Mouse (Mus musculus): ENCODE measurements around the gene Cpt2. TPM values are rescaled to one million over a fixed set of nuclear protein-coding genes. Genes with fewer than 3 reads are reported as not detected.

Gene Cpt2
- polyA plus RNA-seq (2012; rRNA removed), result 229 and 270 TPM in 2 replicates

DNA sequence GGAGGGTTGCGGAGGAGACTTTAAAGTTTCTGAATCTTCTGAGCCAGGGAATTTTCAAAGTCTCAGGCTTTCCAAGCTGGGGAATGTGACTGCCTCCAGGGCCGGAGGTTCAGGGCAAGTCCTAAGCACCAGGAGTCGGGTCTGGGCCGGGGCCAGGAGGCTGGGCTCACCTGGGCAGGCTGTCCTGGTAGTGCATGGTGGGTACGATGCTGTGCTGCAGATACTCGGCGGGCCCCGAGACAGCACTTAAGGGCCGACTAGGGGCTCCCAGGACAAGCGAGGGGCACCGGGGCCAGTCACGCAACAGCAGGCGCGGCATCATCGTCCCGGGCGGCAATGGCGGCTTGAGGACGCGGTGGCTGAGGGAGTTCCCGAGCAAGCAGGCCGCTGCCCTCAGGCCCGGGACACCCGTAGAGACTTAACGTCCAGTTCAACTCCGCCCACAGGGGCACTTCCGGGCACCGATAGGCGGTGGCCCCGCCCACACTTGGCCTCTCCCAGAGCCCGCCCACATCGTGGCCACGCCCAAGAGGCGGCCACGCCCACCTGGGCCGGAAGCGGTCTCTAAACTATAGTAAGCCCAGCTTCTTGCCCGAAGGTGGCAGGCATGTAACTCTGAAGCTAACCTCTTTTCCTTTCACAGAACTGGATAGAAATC lies at the start of gene Cpt2:
Gene Cpt2 (minus strand): TSS at position 466 of the 658 bp plus-strand sequence.

DNA sequence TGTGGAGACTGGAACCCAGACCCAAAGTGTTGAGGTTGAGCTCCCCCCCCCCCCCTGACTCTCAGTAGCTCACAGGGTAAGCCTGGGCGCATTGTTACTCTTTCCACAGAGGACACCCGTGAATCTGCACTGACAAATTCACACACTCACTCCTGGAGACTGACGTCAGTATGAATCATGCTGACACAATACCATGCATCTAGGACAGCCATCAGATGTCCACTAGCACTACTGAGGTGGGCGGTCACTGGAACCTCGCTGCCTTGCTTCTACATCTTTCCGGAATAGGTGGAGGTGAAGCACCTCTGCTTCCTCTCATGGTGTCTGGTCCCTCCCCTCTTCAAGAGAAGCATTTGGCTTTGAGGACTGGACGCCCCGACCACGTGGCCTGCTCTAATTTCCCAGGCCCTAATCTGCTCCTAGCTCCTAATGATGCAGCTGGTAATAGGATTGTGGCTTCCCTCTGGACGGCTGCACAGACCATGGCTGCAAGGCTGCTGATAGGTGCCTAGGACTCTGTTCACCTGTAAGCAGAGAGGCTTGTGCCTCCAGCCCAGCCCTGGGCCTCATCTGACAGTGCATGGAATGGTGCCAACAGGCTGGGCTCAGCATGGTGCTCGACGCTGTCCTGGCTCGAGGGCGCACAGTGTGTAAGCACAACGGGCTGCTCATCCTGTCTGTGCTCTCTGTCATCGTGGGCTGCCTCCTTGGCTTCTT lies 44.7 kb upstream of the Cpt2 start, which contains the start of gene Slc1a7:
Gene Slc1a7 (plus strand): TSS at position 367 of the 717 bp plus-strand sequence.

DNA sequence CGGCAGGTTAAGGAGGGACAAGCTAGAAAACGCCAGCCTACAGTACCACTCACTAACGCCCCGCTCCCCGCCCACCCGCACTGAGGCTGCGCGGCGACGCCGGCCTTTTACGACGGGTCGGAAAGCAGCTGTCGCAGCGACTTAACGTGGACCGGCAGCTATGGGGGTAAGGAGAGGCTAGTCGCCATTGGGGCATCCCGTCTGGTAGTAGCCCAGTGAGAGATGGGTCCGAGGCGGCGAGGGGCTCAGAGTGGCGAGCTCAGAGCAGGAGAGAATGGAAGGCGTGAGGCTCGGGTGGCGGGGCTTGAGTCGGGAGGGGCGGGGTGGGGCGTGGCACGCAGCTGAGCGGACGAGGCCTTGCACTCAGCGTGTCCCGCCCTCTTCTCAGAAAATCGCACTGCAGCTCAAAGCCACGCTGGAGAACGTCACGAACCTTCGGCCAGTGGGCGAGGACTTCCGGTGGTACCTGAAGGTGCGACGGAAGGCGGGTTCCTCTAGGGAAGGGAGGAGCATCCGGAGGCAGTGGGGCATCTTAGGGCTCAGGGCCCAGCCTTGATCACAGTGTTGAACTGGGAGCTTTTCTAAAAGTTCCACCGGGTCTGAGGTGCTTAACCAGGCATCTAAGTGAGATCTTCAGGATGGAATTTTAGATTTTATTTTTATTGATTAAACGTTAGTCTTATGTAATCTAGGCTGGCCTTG lies 33.5 kb downstream of the Cpt2 start, which contains the start of gene 0610037L13Rik:
Gene 0610037L13Rik (plus strand): TSS at position 83 of the 702 bp plus-strand sequence.

DNA sequence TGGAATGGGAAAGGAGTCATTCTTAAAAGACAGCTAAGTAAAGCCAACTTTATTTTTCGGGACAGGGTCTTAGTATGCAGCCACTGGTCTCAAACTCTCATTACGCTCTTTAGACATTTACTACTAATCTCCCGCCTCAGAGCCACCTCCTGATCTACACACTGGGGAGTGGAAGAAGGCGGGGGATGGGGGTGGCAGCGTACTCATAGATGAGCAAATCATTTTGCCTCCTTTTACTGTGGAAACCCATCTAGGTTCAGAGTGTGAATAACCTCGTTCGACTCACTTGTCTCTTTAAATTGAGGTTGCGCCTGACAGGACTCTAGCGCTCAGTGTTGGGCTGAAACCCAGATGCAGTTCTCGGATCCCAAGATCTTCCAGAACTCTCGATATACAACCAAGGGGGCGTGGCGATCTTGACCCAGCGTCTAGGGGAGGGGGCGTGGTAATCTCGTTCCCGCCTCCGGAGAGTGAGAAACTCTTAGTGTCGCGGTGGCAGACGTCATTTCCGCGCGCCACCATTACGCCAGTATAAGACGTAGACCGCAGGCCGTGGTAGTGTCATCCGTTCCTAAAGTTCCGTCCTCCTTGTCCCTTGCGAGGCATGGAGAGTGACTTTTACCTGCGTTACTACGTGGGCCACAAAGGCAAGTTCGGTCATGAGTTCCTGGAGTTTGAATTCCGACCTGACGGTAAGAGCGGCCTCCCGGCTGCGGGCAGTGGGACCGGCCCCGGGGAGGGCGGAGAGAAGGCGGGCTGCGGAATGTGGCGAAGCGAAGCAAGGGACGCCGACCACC lies 44.0 kb downstream of the Cpt2 start, which contains the start of gene Magoh:
Gene Magoh (plus strand): TSS at position 502 of the 797 bp plus-strand sequence.

Other genes starting within 250 kb of the Cpt2 start
- gene Dmrtb1, start 239.4 kb downstream of the Cpt2 start, polyA plus RNA-seq (2012; rRNA removed), result not detected in 2 replicates
- 2.4 and 3.9 TPM in 2 replicates for gene Lrp8, start 121.3 kb downstream of the Cpt2 start, polyA plus RNA-seq (2012; rRNA removed)
- 7.4 and 11.0 TPM in 2 replicates for gene Magoh, start 43.9 kb downstream of the Cpt2 start, polyA plus RNA-seq (2012; rRNA removed)
- gene 0610037L13Rik, start 33.8 kb downstream of the Cpt2 start, polyA plus RNA-seq (2012; rRNA removed), result 4.9 and 10.7 TPM in 2 replicates
- gene Slc1a7, start 44.7 kb upstream of the Cpt2 start, polyA plus RNA-seq (2012; rRNA removed), result 0.10 and 0.21 TPM in 2 replicates
- 17.2 and 19.1 TPM in 2 replicates for gene Podn, start 172.8 kb upstream of the Cpt2 start, polyA plus RNA-seq (2012; rRNA removed)
- gene Scp2, start 221.4 kb upstream of the Cpt2 start, polyA plus RNA-seq (2012; rRNA removed), result 26.2 and 35.1 TPM in 2 replicates
- gene Echdc2, start 241.8 kb upstream of the Cpt2 start, polyA plus RNA-seq (2012; rRNA removed), result 45.9 and 51.3 TPM in 2 replicates

Data from stomach, adult 2 months (tissue).